Mouse (Mus musculus) hindbrain, postnatal 0 days (tissue): ENCODE measurements at regions not wholly inside any gene's neighbourhood (a gene's known extent, or its start where the extent isn't known, plus 50 kb on each side); places are given as distances from the start of the nearest gene placed in this dataset.
A peak's percentile ranks its signal among the peaks of the same experiment; 100 is the strongest.

Experiments used
- ATAC-seq: fragments of 200-750 bp; cut with Nextera tagmentation; 2 replicates; pipeline ENCODE4 v1.8.0; 2017; ENCODE audit warnings: mild to moderate bottlenecking, moderate TSS enrichment, moderate library complexity
- DNase-seq: peaks from one replicate; pipeline ENCODE4 v3.0.0-alpha.2; 2015; ENCODE audit warnings: low spot score
- H3K27ac ChIP-seq: fragments of 300-500 bp; sonication (generic); 2 replicates; pipeline ENCODE4 v1.5.1; 2014; ENCODE audit warnings: mild to moderate bottlenecking
- H3K27me3 ChIP-seq: fragments of 300-500 bp; sonication (generic); 2 replicates; pipeline ENCODE4 v1.6.1; 2014; ENCODE audit warnings: low read length, mixed read lengths; ENCODE audit not compliant: insufficient read depth
- H3K36me3 ChIP-seq: fragments of 300-500 bp; sonication (generic); 2 replicates; pipeline ENCODE4 v1.6.1; 2014; ENCODE audit warnings: low read length, mixed read lengths; ENCODE audit not compliant: insufficient read depth
- H3K4me1 ChIP-seq: fragments of 300-500 bp; sonication (generic); 2 replicates; pipeline ENCODE4 v1.6.1; 2014; ENCODE audit warnings: antibody characterized with exemption, low read length, mixed read lengths; ENCODE audit not compliant: insufficient read depth
- H3K4me2 ChIP-seq: fragments of 300-500 bp; sonication (generic); 2 replicates; pipeline ENCODE4 v1.6.1; 2014; ENCODE audit warnings: low read depth, mild to moderate bottlenecking, low read length, moderate library complexity, mixed read lengths
- H3K4me3 ChIP-seq: fragments of 300-500 bp; sonication (generic); 2 replicates; pipeline ENCODE4 v1.5.1; 2014; ENCODE audit warnings: low read length
- H3K9ac ChIP-seq: fragments of 300-500 bp; sonication (generic); replicated peaks from 2 replicates; pipeline ENCODE4 v1.6.1; 2014; ENCODE audit warnings: mild to moderate bottlenecking, low read length, moderate library complexity, mixed read lengths
- H3K9me3 ChIP-seq: fragments of 300-500 bp; sonication (generic); 2 replicates; pipeline ENCODE4 v1.6.1; 2016; ENCODE audit warnings: low read length, mixed read lengths
- CTCF ChIP-seq: IDR thresholded peaks from 2 replicates; pipeline ENCODE4 v1.5.1; 2016; ENCODE audit warnings: antibody characterized with exemption, control low read depth, low read depth
- WGBS: fragments of 180-500 bp; shearing (Covaris S2); extraction: QIAGEN DNeasy Blood & Tissue Kit; methylation state at CpG from one replicate; pipeline ENCODE4 v1.1.7; 2014; 5-methylcytosine and 5-hydroxymethylcytosine counted together

GRCm38 (mm10) chr4:114712005-114712665 lies 109.4 kb upstream of the Gm12830 start:
- no peak for ATAC-seq
- Histone ChIP-seq H3K9ac (no peak overlapping the region), H3K27ac (no peak overlapping the region), H3K27me3 (no peaks in the 10 kb centered on the region), H3K4me2 (no peak overlapping the region), H3K9me3 (no peaks in the 10 kb centered on the region), H3K36me3 (no peaks in the 10 kb centered on the region), H3K4me3 (no peak overlapping the region), H3K4me1 (no peaks in the 10 kb centered on the region)
- no peak for TF ChIP-seq CTCF
- peak; percentile 7 for DNase-seq
- 36% methylated on average over 7 of the region's 7 CpGs for WGBS

DNA sequence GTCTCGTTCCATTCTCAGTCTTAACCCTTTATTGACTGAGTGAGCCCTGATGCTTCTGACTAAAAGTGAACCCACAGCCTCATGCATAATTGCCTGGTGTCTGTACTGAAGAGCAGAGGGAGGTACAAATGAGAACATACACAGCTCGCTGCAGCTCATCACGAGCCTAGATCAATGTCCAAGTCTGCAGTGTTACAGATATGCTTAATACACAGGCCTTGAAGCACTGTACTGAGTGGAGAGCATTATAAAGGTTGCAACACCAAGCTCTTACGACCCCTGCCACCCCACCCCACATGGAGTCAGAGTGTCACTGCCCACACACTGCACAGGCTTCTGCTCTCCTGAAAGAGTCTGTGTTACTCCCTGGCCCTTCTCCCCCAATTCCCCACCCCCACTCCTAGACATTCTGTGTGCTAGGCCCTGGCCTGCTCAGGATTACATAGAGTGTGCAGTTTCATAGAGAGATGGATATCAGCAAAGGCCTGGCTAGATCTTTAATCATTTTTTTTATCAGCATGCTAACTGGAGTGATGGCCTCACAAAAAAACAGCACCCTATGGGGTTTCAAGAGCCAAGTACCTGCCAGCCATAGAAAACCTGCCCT lies 108.5 kb upstream of the Gm12830 start:
- H3K36me3 ChIP-seq = no peaks in the 10 kb centered on the region
- no peak overlapping the region for H3K4me3 ChIP-seq
- DNase-seq (no peak), ATAC-seq (no peak; the same call in 1 of the 2 replicates)
- H3K27ac ChIP-seq = no peak overlapping the region
- H3K4me1 ChIP-seq = no peaks in the 10 kb centered on the region
- H3K4me2 ChIP-seq = no peak overlapping the region
- no peaks in the 10 kb centered on the region for H3K27me3 ChIP-seq
- no peak for TF ChIP-seq CTCF
- WGBS = 60% methylated on average over 4 of the region's 4 CpGs
- H3K9me3 ChIP-seq = peaks cover 3% of the 10 kb centered on the region; the same call in 1 of the 2 replicates
- no peak overlapping the region for H3K9ac ChIP-seq

DNA sequence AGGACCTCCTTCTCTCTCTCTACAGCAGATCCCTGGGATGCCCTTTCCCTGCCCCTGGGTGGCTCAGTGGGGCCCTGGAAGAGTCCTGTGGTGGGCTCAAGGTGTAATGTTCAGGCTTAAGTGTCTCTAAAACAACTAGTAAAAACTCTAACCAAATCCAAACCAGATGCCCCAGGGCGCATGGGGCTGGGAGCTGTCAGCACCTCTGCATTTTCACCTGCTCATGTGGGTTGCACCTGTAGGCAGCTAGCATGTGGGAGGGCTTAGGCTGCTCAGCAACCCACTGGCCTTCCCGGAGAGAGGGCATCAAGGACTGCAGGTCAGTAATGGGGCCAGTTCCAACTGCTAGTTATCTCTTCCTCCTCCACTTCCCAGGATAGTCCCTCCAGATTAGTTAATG lies 104.8 kb upstream of the Gm12830 start:
- H3K4me3 ChIP-seq = no peak overlapping the region

DNA sequence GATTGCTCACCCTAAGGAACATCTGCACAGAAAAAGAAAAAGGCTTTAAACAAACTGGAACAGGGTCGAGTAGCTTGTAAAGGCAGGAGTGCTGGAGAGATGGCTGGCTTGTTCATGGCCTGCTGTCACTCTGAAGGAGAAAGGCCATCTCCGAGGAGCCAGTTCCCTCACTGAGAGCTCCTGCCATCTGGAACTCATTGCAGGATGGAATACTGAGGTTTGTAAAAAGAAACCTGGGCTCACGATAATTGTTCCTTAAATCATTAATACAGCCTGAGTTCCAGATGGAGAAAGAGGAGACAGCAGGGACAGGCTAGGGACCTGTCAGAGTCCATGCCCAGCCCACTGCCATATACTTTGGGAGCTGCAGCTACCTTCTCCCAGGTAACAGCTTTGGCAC lies 100.8 kb upstream of the Gm12830 start:
- Histone ChIP-seq H3K27ac (no peak overlapping the region), H3K4me1 (no peaks in the 10 kb centered on the region), H3K36me3 (no peaks in the 10 kb centered on the region), H3K27me3 (no peaks in the 10 kb centered on the region), H3K4me2 (no peak overlapping the region), H3K9me3 (peaks cover 5% of the 10 kb centered on the region; the same call in 1 of the 2 replicates), H3K9ac (no peak overlapping the region), H3K4me3 (no peak overlapping the region)
- ATAC-seq (no peak), DNase-seq (no peak)
- 65% methylated on average over 3 of the region's 3 CpGs for whole genome bisulfite sequencing
- TF ChIP-seq CTCF = no peak

More for the DNA sequence above, 104.8 kb upstream of the Gm12830 start:
- 82% methylated on average over 2 of the region's 2 CpGs for WGBS
- ATAC-seq (no peak), DNase-seq (no peak)
- no peak overlapping the region for H3K9ac ChIP-seq
- no peak overlapping the region for H3K4me2 ChIP-seq
- no peaks in the 10 kb centered on the region for H3K4me1 ChIP-seq
- H3K36me3 ChIP-seq = no peaks in the 10 kb centered on the region
- no peak overlapping the region for H3K27ac ChIP-seq
- peaks cover 5% of the 10 kb centered on the region; the same call in 1 of the 2 replicates for H3K9me3 ChIP-seq
- H3K27me3 ChIP-seq = no peaks in the 10 kb centered on the region
- no peak for TF ChIP-seq CTCF

- Histone ChIP-seq H3K9me3 (peaks cover 5% of the 10 kb centered on the region; the same call in 1 of the 2 replicates), H3K36me3 (no peaks in the 10 kb centered on the region), H3K4me2 (no peak overlapping the region), H3K4me3 (no peak overlapping the region), H3K9ac (no peak overlapping the region), H3K27ac (no peak overlapping the region), H3K27me3 (no peaks in the 10 kb centered on the region), H3K4me1 (no peaks in the 10 kb centered on the region)
- WGBS = 52% methylated on average over 2 of the region's 2 CpGs
- no peak for ATAC-seq
- DNase-seq = no peak
- TF ChIP-seq CTCF = no peak
Observed at GRCm38 (mm10) chr4:114721386-114721785, 100.1 kb upstream of the Gm12830 start.

GRCm38 (mm10) chr4:114728235-114729000 lies 93.1 kb upstream of the Gm12830 start:
- 58% methylated on average over 11 of the region's 11 CpGs for WGBS
- ATAC-seq (peak; percentile 71; the same call in 1 of the 2 replicates), DNase-seq (no peak)
- H3K27ac ChIP-seq = no peak overlapping the region
- H3K27me3 ChIP-seq = no peaks in the 10 kb centered on the region
- no peak overlapping the region for H3K9ac ChIP-seq
- no peak overlapping the region for H3K4me2 ChIP-seq
- H3K4me3 ChIP-seq = no peak overlapping the region
- H3K4me1 ChIP-seq = no peaks in the 10 kb centered on the region
- no peak for TF ChIP-seq CTCF
- no peaks in the 10 kb centered on the region for H3K9me3 ChIP-seq
- H3K36me3 ChIP-seq = no peaks in the 10 kb centered on the region
